Mouse (Mus musculus) duodenum, adult 2 months (tissue): Measurements from ENCODE around the gene Csta1. TPM values are rescaled to one million over a fixed set of nuclear protein-coding genes. Genes with fewer than 3 reads are reported as not detected.

Source experiments
- polyA plus RNA-seq: library from polyadenylated mRNA; depleted of rRNA; stranded (reverse); fragments of >200 nt; gene quantifications from 2 replicates; pipeline ENCODE4 v1.2.3, GENCODE M21; 2012; ENCODE audit warnings: low replicate concordance; rRNA removed

Csta1 gene
- not detected in 2 replicates for polyA plus RNA-seq

DNA sequence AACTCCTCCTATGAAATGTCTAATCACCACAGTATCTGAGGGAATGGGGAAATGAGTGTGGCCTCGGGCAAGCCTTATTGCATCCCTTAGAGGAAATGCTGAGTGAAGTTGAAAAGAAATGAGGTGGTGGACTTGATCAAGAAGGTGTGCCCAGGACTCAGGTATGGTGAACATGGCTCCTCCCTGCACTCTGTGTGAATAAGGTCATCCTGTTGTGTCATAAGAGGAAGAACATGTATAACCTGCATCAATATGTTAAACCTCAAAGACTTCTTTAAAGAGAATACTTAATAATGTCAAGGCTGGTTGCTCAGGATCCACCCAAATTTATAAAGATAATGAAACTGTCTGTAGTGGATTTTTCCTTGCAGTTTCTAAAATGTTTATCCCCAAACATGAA, at the start of gene Csta1:
Csta1 (minus strand) TSS at position 101 of the 400 bp plus-strand sequence.

DNA sequence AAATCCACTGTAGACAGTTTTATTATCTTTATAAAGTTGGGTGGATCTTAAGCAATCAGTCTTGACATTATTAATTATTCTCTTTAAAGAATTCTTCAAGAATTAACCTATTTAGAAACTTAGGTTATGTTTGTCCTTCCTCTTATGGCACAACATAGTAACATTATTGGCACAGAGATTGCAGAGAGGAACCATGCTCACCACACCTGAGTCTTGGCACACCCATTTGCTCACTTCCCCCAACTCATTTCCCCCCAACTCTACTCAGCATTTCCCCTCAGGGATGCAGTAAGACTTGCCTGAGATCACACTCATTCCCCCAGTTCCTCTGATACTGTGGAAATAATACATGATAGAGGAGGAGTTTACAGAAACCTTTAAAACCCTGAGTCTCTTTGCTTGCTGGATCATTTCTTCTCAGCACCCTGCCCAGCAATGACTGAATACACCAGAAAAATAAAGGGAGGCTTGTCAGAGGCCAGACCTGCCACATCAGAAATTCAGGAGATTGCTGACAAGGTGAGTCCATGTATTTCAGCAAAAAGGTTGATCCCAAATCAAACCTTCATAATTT, 25.4 kb upstream of the Csta1 start, which contains the start of gene Stfa2l1:
Stfa2l1 (plus strand) TSS at position 410 of the 574 bp plus-strand sequence.

DNA sequence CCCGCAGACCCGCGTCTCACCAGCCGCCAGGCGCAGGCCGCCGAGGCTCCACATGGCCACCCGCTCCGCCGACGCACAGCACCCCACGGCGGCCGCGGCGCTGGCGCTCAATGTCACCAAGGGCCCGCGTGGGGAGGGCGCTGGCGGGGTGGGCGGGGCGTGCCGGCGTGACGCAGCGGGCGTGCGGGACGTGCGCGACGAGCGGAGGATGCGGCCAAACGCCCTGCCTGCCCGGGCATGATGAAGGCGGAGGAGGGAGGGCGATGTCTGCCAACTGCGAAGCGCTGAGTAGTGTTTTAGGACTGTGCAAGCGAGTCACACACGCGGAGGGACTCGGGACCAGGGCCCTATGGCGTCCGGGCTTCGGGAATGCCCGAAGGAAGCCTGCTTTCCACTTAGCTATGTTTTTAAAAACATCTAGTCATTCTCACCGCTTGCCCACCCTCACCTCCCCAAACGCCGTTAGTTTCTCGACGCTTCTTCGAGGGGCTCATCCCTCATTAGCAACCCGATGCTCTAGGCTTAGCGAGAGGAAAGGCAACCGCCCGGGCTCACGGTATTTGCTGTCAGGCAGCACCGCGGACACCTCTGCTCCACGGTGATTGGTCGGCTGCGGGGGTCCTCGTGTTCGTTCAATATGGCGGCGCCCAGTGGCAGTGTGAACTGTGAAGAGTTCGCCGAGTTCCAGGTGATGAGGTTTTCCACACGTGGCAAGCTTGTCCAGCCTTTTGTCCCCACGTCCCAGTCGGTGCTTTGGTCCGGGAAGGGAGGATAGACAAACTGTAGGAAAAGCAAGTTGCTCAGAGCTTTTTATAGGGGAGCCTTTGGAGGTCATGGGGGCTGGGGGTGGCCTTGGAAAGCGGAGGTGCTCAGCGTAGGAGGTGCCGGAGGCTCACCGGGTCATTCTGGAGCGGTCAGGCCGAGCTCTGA, 59.3 kb downstream of the Csta1 start, which contains the start of the genes Fam162a and Ccdc58:
Fam162a (minus strand) TSS at position 145 of the 930 bp plus-strand sequence.
Ccdc58 (plus strand) TSS at position 236 of the 930 bp plus-strand sequence.

Other genes starting within 250 kb of the Csta1 start
- gene Parp9, start 192.8 kb downstream of the Csta1 start, polyA plus RNA-seq = 4.0 and 4.8 TPM in 2 replicates
- 4.6 and 6.7 TPM in 2 replicates for gene Dtx3l, start 192.1 kb downstream of the Csta1 start, polyA plus RNA-seq
- gene Kpna1, start 152.5 kb downstream of the Csta1 start, polyA plus RNA-seq = 1.0 and 1.8 TPM in 2 replicates
- gene Wdr5b, start 90.1 kb downstream of the Csta1 start, polyA plus RNA-seq = 0.08 and 0.34 TPM in 2 replicates
- gene Fam162a, start 59.6 kb downstream of the Csta1 start, polyA plus RNA-seq = 14.7 and 22.8 TPM in 2 replicates
- gene Ccdc58, start 59.6 kb downstream of the Csta1 start, polyA plus RNA-seq = 3.2 and 6.3 TPM in 2 replicates
- not detected in 2 replicates for gene Stfa2l1, start 25.6 kb upstream of the Csta1 start, polyA plus RNA-seq
- not detected in 2 replicates for gene Gm5483, start 53.0 kb upstream of the Csta1 start, polyA plus RNA-seq
- gene Gm5416, start 79.2 kb upstream of the Csta1 start, polyA plus RNA-seq = not detected in 2 replicates
- 0.26 TPM in 1 of 2 replicates, not detected in the other for gene 2010005H15Rik, start 90.2 kb upstream of the Csta1 start, polyA plus RNA-seq
- not detected in 2 replicates for gene Stfa1, start 145.7 kb upstream of the Csta1 start, polyA plus RNA-seq
- gene BC117090, start 203.1 kb upstream of the Csta1 start, polyA plus RNA-seq = not detected in 2 replicates
- gene BC100530, start 236.5 kb upstream of the Csta1 start, polyA plus RNA-seq = not detected in 2 replicates